Mouse (Mus musculus) embryo, embryonic 9.5 days (tissue): ENCODE measurements at regions not wholly inside any gene's neighbourhood (a gene's known extent, or its start where the extent isn't known, plus 50 kb on each side); places are given as distances from the start of the nearest gene placed in this dataset.
"Not testable (repeated sequence)": the region's sequence is repeated elsewhere in the genome, so short reads cannot be mapped to it uniquely, and the experiment has no call there.

ENCODE experiments used
- DNase-seq: peaks from one replicate; pipeline ENCODE4 v3.0.0-alpha.2; 2017; ENCODE audit errors: extremely low spot score

DNA sequence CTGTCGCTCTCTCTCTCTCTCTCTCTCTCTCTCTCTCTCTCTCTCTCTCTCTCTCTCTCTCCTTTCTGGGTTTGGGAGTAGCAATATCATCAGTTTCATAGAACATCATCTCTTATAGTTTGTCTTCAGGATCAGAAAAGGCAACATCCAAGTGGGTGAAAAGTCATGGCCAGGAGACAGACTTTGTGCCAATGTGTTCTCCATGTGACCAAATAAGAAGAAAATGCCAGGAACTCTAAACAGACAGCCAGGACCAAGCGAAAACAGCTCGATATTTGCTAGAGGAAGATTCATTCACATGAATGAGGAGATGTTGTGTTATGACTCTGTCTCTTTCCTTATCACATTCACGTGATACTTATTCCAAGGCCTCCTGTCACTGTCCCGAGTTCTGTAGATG lies 1332.8 kb upstream of the A1bg start:
- DNase-seq, result no peak

DNA sequence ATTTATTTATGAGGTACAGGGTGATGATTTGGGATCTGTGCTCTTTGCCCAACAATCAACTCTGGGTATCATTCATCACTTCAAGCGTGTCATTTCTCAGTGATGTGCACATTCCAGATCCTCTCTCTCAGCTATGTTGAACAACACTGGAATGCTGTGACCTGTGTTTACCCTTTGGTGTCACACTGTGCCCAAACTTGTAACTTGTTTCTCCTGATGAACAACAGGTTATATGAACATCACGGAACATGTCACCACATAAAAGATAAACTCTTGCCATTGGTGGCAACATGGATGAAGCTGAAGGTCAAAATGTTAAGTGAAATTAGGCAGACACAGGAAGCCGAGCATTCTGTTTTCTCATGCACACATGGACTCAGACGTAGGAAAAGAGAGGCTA lies 1330.9 kb upstream of the A1bg start:
- DNase-seq, result no peak

DNA sequence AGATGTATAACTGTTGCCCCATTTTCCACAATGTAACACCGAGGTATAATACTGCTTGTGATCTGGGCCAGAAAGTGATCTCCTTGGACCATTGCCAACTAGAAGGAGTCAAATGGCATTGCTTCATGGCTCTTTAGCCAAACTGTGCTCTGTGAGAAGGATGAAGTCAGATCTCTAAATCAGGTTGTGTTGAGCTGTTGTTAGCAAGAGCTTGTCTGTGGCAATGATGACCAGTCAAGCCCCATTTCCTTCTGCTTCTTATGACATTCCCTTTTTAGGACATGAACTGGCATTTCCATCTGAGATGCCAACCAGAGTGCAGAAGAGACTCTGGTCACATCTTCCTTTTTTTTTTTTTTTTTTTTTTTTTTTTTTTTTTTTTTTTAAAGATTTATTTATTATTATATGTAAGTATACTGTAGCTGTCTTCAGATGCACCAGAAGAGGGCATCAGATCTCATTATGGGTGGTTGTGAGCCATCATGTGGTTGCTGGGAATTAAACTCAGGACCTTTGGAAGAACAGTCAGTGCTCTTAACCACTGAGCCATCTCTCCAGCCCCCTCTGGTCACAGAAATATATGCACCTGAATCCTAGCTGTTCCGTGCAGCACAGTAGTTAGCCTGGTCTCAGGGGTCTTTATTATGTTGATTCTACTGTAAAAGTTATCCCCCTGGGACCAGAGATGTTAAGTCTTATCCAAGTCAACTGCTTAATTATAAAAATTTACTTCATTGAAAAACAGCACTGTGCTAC lies 1329.4 kb upstream of the A1bg start:
- DNase-seq, result not testable (repeated sequence)

DNA sequence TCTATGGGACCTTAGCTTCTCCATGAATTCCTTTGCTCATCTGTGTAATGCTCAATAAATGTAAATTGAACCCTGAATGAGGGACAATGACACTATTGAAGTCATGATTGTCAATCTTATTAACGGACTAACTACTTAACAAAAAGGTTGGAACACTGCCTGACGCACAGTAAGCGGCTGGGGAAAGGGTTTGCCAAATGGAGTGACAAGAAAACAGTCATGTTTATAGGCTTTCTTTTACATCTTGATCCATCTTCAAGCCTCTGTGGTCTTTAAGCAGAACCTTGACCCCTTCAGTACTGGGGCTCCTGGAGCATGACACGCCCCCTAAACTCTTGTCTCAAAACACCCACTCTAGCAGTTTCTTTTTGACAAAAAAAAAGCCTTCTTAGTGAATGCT lies 1326.6 kb upstream of the A1bg start:
- DNase-seq, result no peak

DNA sequence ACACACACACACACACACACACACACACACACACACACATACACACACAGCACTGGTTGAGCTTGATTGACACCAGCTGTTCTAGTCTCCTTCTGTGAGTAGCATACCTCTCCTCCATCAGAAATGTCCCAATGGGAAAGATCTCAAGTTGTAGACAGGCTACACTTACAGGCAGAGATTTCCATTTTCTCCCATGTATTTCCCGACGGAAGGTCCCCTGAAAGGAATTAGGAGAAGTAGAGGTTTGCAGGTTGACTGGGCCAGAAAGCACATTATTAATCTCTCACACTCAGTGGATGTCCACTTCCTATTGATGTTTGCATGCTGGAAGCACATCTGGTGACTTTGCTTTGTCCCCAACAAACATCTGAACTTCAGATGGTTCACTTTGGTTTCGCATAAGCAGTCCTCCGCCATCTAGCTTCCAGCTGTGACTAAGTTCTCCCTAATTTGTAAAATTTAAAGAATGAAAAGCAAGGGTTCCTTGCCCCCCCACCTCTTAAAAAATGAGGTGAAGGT lies 1323.8 kb upstream of the A1bg start:
- no peak for DNase-seq

DNA sequence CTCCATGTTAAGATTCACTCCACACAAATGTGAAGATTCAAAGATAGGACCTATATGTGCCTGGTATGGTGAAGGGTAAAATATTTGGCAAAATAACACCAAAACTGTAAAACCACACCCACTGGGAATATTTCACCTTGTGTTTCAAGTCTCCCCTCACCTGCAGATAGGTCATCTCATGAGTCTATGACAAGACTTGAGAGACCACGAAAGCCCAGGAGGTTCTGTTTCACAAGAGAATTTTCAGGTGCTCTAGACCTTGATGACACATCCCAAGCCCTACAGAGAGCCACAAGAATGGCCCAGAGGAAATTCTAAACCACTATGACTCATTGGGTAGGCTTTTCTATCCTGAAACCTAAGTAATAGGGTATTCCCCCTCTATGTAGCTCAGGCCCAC lies 1322.4 kb upstream of the A1bg start:
- no peak for DNase-seq

DNA sequence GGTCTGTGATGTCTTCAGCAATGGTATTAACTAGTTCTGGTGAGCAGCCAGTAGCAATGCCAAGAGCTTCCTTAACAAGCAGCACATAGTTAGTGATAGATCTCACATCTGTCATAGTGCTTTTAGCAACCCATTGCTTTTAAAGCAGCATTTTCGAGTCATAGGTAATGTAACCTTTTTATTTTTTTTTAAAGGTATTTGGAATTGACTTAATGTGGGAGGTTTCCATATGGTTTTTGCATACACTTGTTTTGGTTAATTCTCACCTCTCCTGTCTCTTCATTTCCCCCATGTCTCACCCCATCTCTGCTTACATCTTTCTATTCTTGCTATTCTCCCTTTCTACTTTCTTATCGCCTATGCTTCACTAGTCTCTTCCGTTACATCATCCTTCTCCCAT lies 1322.0 kb upstream of the A1bg start:
- DNase-seq, result no peak

DNA sequence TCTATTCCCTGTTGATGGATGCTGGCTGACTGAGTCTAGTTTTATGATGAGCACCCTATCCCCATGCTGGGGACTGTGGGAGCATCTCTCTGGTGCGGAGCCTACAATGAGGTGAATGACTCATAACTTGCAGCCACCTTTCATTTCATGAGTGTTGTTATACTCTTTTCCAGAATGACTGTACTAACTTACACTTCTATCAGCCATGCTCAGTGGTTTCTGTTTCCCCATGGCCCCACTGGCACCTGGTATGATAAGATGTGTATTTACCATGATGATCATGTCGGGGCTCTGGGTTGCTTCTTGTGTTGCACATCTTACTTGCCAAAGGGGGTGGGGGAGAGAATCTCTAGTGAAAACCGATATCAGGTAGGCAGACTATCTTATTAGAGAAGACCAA lies 1317.2 kb upstream of the A1bg start:
- no peak for DNase-seq

DNA sequence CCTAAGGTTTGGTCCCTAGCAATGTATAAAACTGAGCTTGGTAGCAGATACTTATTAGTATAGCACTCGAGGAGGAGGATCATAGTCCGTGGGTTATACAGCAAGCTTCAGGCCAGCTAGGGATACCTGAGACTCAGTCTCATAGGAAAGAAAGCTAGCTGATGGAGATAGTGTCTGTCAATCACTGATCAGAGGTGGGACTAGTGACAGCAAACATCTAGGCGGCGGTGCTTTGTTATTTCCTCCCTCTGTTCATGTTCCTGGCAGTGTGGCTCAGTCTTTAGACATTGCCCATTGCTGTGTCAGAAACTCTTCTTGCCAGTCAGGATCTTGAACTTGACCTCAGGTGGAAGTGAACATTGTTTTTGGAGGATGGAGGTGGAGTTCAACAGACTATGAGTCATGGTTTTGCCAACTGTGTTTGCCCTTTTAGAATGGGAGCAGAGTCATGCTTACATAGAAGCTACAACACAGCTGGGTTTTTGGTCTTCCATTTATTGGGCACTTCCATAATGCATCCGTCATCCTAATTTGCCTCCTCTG lies 1315.8 kb upstream of the A1bg start:
- DNase-seq, result no peak

DNA sequence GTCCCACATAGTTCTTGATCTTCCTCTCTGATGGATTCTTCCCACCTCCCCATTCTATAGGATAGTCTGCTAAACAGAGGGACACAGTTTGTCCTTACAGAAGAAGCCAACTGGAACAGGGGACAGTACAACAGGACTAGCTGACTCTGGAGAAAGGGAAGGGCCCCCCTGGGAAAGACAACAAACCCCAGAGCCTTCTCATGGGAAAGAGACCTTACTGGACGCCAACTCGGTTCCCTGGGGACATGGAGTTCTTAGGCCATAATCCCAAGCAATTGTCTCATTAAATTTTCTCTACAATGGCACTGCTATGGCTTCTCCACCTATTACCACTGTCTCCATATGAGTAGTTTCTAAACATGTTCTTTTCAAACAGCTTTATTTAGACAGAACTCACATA lies 1313.2 kb upstream of the A1bg start:
- no peak for DNase-seq

DNA sequence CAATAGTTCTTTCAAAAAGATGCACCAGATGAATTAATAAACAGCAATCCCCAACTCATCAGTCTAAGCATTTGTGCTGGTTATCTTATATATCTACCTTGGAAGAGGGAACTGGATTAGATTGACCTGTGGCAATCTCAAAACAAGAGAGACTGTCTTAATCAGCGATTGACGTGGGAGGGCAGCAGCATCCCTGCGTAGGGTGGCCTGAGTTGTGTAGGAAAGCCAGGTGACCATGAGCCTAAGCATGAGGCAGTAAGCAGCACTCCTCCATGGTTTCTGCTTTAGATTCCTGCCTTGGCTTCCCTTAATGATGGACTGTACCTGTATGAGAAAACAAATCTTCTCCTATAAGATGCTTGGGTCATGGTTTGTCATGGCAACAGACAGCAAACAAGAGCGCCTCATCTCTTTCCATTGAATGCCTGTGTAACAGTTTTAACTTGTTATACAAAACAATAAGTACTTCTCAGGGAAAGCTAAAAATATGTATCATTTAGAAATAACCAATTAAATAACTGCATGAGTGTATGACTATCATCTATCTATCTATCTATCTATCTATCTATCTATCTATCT lies 1311.5 kb upstream of the A1bg start:
- no peak for DNase-seq

DNA sequence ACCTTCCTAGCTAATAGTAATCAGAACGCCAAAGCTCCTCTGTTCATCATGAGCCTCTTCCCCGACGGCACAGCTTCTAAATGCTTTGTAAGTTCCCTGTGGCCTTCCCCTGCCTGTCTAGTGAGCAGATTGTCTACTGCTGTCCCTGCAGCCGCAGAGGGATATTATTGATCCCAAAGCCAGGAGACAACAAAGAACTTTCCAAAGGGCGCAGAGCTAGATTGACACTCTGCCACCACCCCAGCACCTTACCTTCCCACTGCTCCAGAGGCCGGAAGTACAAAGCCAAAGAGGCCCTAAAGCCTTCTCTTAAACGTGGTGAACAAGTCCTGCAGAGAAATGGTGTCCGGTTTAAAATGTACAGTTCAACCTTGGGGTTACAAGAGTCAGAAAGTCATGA lies 1310.3 kb upstream of the A1bg start:
- DNase-seq, result no peak

DNA sequence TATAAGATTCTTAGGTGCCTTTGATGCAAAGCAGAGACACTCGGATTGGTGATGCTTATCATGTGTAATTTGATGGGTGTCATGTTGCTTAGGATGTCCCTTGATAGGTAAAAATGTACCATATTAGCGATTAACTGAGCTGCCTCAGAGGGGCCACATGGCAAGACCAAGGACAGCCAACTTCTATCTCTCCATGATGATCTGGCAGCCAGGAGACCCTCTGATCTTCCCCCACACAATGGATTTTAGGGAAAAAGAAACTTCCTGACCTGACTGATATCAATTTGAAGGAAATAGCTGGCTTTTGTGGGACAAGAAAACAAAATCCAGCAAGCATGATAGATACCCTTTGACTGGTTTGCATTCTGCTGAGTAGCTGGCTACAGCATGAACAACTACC lies 1308.9 kb upstream of the A1bg start:
- no peak for DNase-seq

DNA sequence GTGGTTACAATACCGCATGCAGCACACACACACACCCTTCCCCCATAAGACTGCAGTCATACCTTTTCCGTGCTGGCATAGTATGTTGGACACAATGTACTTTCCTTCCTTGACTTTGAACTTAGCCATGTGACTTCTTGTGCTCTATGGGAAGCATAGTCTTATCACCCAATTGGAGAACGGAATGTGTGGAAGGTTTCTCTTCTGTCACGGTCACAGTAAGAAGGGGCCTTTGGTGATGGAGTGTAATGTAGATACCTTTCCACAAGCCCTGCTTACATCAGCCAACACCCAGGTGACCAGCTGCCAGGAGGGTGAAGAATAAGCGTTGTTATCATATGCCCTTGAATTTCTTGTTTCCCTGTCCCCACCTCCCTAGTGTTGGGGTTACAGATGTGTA lies 1308.0 kb upstream of the A1bg start:
- DNase-seq, result no peak

DNA sequence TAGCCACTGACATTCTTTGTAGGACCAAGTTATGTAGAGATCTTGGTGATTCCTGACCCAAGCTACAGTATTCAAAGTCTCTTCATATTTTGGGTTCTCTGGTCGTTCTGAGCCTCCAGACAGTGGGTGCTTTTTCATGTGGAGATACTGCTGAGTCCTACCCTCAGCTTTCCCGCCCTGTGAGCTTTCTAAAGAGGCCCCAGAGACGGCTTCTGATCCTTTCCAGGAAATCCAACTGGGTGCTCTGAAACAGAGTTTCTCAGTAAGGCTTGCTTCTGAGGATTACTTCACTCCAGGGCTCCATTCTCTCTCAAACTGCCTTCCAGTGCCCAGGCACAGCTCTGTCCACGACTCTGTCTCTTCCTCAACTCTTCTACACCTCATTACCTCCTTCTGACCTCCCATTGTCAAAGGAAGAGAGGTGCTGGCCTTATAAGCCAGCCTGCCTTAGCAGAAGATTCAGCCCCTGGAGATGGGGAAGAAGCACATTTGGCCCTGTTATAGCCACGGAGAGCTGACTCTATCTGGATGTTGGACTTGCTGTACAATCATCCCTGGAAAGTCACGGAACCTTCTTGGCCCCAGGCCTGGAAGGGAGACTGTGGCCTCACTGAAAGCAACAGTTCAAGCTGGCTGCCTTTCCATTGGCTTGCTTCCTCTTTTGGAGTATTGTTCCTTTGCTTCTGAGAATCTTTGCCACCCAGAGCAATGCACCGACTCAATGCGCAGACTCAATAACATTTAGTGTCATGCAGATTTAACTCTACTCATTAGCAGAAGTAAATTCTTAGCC lies 1306.9 kb upstream of the A1bg start:
- DNase-seq, result no peak

DNA sequence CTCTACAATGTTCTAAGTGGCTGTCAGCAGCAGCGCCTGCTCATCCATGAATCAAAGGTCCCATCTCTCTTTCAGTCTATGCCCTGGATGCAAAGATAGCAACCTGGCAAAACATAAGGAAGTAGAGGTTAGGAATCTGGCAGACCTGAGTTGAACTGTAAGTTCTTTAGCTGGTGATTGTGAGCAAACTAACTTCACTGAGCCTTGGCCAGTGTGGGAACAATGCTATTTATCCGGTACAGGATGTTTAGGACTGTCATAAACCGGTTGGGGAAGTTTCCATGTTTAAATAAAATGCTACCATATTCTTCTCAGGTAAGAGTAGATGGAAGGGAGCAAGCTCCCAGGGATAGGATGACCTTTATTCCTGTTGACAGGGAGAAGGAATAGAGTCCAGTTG lies 1306.2 kb upstream of the A1bg start:
- DNase-seq, result no peak

DNA sequence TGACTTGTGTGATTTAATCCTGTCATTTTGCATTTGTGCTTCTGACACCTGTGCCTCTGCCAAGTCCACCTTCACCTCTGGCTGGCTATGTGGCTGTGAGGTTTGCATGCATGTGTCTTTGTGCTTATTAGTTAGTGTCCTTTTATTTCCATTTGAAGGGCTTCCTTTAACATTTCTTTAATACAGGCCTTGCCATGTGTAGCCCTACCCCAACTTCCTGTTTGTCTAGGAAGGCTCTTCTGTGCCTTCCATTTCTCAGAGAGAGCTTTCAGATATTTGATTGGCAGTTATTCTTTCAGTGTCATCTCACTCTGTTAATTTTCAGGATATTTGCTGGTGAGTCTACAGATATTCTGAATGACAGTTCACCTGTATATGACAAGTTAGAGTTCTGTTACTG lies 1302.0 kb upstream of the A1bg start:
- no peak for DNase-seq

DNA sequence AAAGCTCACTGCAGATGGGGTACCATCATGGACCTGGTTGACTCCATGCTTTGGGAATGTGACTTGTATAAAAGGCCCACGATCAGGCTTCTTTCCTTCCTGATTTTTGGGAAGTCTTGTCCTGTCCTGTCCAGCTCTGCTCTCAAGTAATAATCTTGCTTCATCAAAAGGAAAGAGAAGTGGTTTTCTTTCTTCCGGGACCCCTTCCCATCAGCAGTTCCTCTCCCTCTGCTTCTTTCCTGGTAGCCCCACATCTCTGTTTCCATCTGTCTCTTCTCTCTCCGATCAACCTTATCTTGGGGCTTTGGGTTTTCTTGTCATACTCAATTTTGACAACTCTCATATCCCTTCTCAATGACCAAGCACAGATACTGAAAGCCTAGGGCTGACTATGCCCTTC lies 1301.4 kb upstream of the A1bg start:
- no peak for DNase-seq

DNA sequence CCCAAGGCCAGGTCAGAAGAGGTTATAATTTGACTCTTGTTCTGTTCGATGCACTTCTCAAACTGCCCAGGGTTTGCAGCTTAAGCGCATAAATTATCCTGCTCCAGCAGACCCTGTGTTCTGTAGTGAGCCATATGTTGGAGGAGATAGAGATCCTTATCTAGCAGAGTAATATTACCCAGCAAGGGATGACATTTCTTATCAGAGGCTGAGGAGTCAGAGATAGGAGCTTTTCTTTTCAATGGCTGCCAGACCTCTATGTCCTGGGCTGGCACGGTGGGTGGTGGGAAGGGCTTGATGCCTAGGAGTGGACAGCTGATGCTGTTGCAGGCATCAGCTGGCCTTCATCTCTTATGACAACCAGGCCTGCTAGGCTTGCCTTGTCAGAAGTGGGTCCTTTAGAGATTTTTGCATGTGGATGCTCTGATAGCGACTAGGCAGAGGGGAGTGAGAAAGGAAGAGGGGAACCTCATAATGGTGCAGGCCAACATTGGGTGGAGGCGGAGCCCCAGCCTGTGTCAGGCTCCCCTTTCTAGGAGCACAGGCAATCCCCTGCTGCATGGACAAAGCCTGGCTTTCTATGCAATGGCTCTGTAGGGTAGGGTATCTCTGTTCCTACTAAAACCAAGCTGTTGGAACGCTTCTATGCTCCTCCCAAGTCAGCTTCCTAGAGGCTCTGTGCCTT lies 1300.5 kb upstream of the A1bg start:
- no peak for DNase-seq

DNA sequence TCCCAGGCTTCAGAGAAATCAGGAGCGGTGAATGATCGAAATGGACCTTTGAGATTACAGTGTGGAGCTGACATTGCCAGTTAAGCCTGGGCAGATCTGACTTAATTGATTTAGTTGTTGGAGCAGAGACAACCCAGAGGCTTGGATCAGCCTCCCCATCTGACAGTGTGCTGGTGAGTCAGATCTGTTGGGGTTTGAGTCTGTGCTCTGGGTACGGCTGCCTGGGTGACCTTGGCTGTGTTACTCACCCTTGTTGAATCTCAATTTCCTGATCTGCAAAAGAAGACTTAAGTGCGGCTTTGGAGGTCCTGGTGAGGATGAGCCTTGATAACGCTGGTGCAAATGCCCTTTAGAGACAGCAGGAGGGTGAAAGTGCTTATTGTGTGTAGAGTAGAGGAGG lies 1299.9 kb upstream of the A1bg start:
- DNase-seq, result no peak

DNA sequence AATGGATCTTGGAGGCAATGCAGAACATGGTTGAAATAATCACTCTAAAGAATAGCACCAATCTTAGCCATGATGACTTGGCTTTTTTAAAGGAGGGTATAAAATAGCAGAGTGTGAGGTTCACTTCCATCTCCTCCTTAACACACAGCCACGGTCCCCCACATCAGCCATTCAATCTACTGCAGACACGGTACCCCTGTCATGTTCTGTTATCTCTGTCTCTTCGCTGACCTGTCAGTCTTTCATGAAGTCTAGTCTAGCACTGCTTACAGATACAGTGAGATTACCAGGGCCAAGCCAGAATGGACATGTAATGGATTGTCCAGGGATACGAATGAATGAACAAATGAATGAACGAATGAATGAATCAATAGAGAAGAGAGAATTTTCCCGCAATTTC lies 1299.4 kb upstream of the A1bg start:
- no peak for DNase-seq
